In genomic region chr17:48001157-48001556, GRCm38 (mm10) we compare ENCODE assay signal across 8 mouse cellular contexts. TPM values are rescaled to one million over a fixed set of nuclear protein-coding genes. Genes with fewer than 3 reads are reported as not detected.
DNase-seq lines count a peak whose midpoint lies in the region; ATAC-seq lines count a peak whose summit lies in the region.

No protein-coding gene starts in this region.

- intact Hi-C loops in left cerebral cortex, postnatal 14 days (cut with DNase I) = no loop called here

- H3K36me3 ChIP-seq in neural tube, embryonic 11.5 days (ENCODE audit: control insufficient read depth, insufficient read depth, low read length) = no peaks in the 10 kb centered on the region
- no peaks in the 10 kb centered on the region for H3K36me3 ChIP-seq in limb, embryonic 15.5 days

- peak overlapping the region; percentile 34; the same call in 1 of the 2 replicates for H3K4me2 ChIP-seq in neural tube, embryonic 11.5 days (ENCODE audit: low read depth)
- peak overlapping the region; percentile 52 for H3K4me2 ChIP-seq in limb, embryonic 15.5 days

- no peak overlapping the region for H3K4me3 ChIP-seq in neural tube, embryonic 11.5 days (ENCODE audit: low read depth, low read length)
- peak overlapping the region; percentile 34 for H3K4me3 ChIP-seq in limb, embryonic 15.5 days

- ATAC-seq in neural tube, embryonic 11.5 days (ENCODE audit: insufficient read depth, low FRiP score, low TSS enrichment) = no peak
- ATAC-seq in limb, embryonic 15.5 days (ENCODE audit: insufficient number of reproducible peaks, low FRiP score, low TSS enrichment, low read depth) = no peak

- H3K4me1 ChIP-seq in neural tube, embryonic 11.5 days (ENCODE audit: control insufficient read depth, insufficient read depth, low read length) = peaks cover 7% of the 10 kb centered on the region; the same call in 1 of the 2 replicates
- peaks cover 37% of the 10 kb centered on the region for H3K4me1 ChIP-seq in limb, embryonic 15.5 days

- no peak for DNase-seq in neural tube, embryonic 11.5 days (ENCODE audit: low spot score)
- DNase-seq in neural tube, embryonic 10.5 days (ENCODE audit: extremely low spot score, low spot score) = no peak
- peak; percentile 38 for DNase-seq in heart, postnatal 4 days
- DNase-seq in adrenal gland, postnatal 14 days = no peak
- no peak for DNase-seq in spleen, postnatal 10 days (ENCODE audit: low spot score in 2 of 2)
- no peak for DNase-seq in left cerebral cortex, postnatal 14 days (ENCODE audit: low spot score in 2 of 2)
- no peak for DNase-seq in cerebellum, postnatal 4 days (ENCODE audit: low spot score in 2 of 2)

- no peaks in the 10 kb centered on the region for H3K27me3 ChIP-seq in neural tube, embryonic 11.5 days (ENCODE audit: control insufficient read depth, insufficient read depth, low read length)
- H3K27me3 ChIP-seq in limb, embryonic 15.5 days = no peaks in the 10 kb centered on the region

- 40% methylated on average over 7 of the region's 7 CpGs for WGBS in neural tube, embryonic 11.5 days
- 10% methylated on average over 7 of the region's 7 CpGs for WGBS in limb, embryonic 15.5 days

- H3K9me3 ChIP-seq in neural tube, embryonic 11.5 days (ENCODE audit: control insufficient read depth, low read length) = no peaks in the 10 kb centered on the region
- H3K9me3 ChIP-seq in limb, embryonic 15.5 days = no peaks in the 10 kb centered on the region

- H3K9ac ChIP-seq in neural tube, embryonic 11.5 days (ENCODE audit: low read length) = no peak overlapping the region
- no peak overlapping the region for H3K9ac ChIP-seq in limb, embryonic 15.5 days

- H3K27ac ChIP-seq in neural tube, embryonic 11.5 days (ENCODE audit: low read depth, low read length) = peak overlapping the region; percentile 5; the same call in 1 of the 2 replicates
- H3K27ac ChIP-seq in limb, embryonic 15.5 days = peak overlapping the region; percentile 84

RNA-seq across cellular contexts. Expression of gene 1700122O11Rik, which starts 36.9 kb away (rescaled TPM):
- not detected in 2 replicates for polyA plus RNA-seq in neural tube, embryonic 11.5 days (2014; fragmentation: Nextera tagmentation; extraction: Ambion mirVana)
- total RNA-seq in heart, postnatal 4 days (2021) = not detected
- polyA plus RNA-seq in limb, embryonic 15.5 days (2015; fragmentation: Nextera tagmentation; extraction: Ambion mirVana) = not detected in 2 replicates
- total RNA-seq in adrenal gland, postnatal 14 days (2021) = not detected in 2 replicates
- not detected for total RNA-seq in left cerebral cortex, postnatal 14 days (2021)
